Mouse (Mus musculus): ENCODE measurements at regions not wholly inside any gene's neighbourhood (a gene's known extent, or its start where the extent isn't known, plus 50 kb on each side); places are given as distances from the start of the nearest gene placed in this dataset.

DNA sequence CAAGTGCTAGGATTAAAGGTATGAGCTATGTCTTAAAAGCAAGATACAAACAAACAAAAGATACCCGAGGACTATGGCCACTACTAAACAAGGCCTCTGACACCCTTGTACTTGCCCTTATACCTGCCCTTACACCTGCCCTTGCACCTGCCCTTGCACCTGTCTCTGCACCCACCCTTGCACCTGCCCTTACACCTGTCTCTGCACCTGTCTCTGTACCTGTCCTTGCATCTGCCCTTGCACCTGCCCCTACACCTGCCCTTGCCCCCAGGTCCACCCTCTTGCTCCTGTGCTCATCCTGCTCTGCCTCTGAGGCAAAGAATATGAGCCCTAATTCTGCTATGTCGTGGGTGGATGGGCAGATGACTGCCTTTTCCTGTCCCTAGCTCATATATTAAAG, 244.1 kb upstream of the Tle3 start:
- H3K36me3 ChIP-seq (replicated peaks in 1 of 2; ENCODE audit: control insufficient read depth in 1 of 2, insufficient read depth in 1 of 2, low read length in 1 of 2): no peaks in the 10 kb centered on the region
- in situ Hi-C loops (cut with MboI; ENCODE audit: low pct_ligation_motif_present, low pct_unique_long_range_greater_than_20kb, low sequenced_read_pairs): no loop called here
- no peaks in the 10 kb centered on the region for H3K79me2 ChIP-seq (replicated peaks; ENCODE audit: control insufficient read depth, extremely low read depth, insufficient read depth, poor library complexity, severe bottlenecking)
- TF ChIP-seq CHD2 (IDR thresholded peaks at IDR 0.05; ENCODE audit: low read length): no peak
- TF ChIP-seq POLR2A (IDR thresholded peaks at IDR 0.05; ENCODE audit: low read depth, low read length): no peak
- no peak for TF ChIP-seq ZNF384 (IDR thresholded peaks at IDR 0.05; ENCODE audit: low read depth, low read length)
- no peak for TF ChIP-seq SMC3 (IDR thresholded peaks at IDR 0.05; ENCODE audit: low read depth, low read length)
- TF ChIP-seq JUN (IDR thresholded peaks at IDR 0.05; ENCODE audit: insufficient read depth, low read depth, low read length): no peak
- TF ChIP-seq MAZ (IDR thresholded peaks at IDR 0.05; ENCODE audit: low read depth, low read length): no peak
- no peak for TF ChIP-seq CHD1 (IDR thresholded peaks at IDR 0.05; ENCODE audit: low read depth, low read length)
- TF ChIP-seq BHLHE40 (IDR thresholded peaks at IDR 0.05; ENCODE audit: low read depth, low read length): no peak
- no peak for TF ChIP-seq RCOR1 (conservative IDR thresholded peaks at IDR 0.05; ENCODE audit: low read depth, low read length)
- TF ChIP-seq TCF12 (IDR thresholded peaks at IDR 0.05; ENCODE audit: low read depth, low read length): no peak
- TF ChIP-seq JUND (conservative IDR thresholded peaks at IDR 0.05; ENCODE audit: low read depth, low read length): no peak
- TF ChIP-seq IRF4 (IDR thresholded peaks at IDR 0.05; ENCODE audit: low read depth, low read length): no peak
- TF ChIP-seq HCFC1 (IDR thresholded peaks at IDR 0.05; ENCODE audit: low read depth, low read length): no peak
- no peak for TF ChIP-seq USF2 (conservative IDR thresholded peaks at IDR 0.05; ENCODE audit: low read depth, low read length)
- no peak for TF ChIP-seq PAX5 (IDR thresholded peaks at IDR 0.05; ENCODE audit: low read length)
- TF ChIP-seq RAD21 (IDR thresholded peaks at IDR 0.05; ENCODE audit: low read depth, low read length): no peak
- no peak for TF ChIP-seq ZKSCAN1 (IDR thresholded peaks at IDR 0.05; ENCODE audit: borderline replicate concordance, low read depth, low read length)
- no peak for TF ChIP-seq ELF1 (IDR thresholded peaks at IDR 0.05; ENCODE audit: low read depth, low read length)
- no peak for TF ChIP-seq EP300 (IDR thresholded peaks at IDR 0.05; ENCODE audit: low read length)
- TF ChIP-seq MEF2A (IDR thresholded peaks at IDR 0.05; ENCODE audit: borderline replicate concordance, low read depth, low read length): no peak
- peaks cover 0 to 10% of the 10 kb centered on the region in 2 experiments; a peak in 2 of 4 replicates for H3K4me1 ChIP-seq (ENCODE audit: control insufficient read depth in 1 of 2, insufficient read depth in 2 of 2)
- H3K4me2 ChIP-seq (ENCODE audit: insufficient read depth, low read depth, poor library complexity, severe bottlenecking): no peak overlapping the region
- no peak overlapping the region for H3K27ac ChIP-seq (ENCODE audit: insufficient read depth, low read depth)
- no peak for DNase-seq (ENCODE audit: extremely low read depth)
- no peak overlapping the region for H3K9ac ChIP-seq (ENCODE audit: insufficient read depth, low read depth)
- H3K9me3 ChIP-seq (replicated peaks; ENCODE audit: low read length): peaks cover 11% of the 10 kb centered on the region
- peaks cover 12% of the 10 kb centered on the region for H3K27me3 ChIP-seq (replicated peaks)
- dilution Hi-C loops (cut with MboI; ENCODE audit: extremely low pct_ligation_motif_present, extremely low pct_unique_long_range_greater_than_20kb, low sequenced_read_pairs): no loop called here
- no peak overlapping the region for H3K4me3 ChIP-seq (replicated peaks in 1 of 3; ENCODE audit: low read depth in 2 of 3, low read length in 2 of 3, poor library complexity in 1 of 3)

GRCm38 (mm10) chr9:61129186-61129585, 243.0 kb upstream of the Tle3 start:
- DNase-seq (ENCODE audit: extremely low read depth): no peak
- Histone ChIP-seq H3K9me3 (replicated peaks; ENCODE audit: low read length) (peaks cover 11% of the 10 kb centered on the region), H3K36me3 (replicated peaks in 1 of 2; ENCODE audit: control insufficient read depth in 1 of 2, insufficient read depth in 1 of 2, low read length in 1 of 2) (no peaks in the 10 kb centered on the region), H3K4me1 (ENCODE audit: control insufficient read depth in 1 of 2, insufficient read depth in 2 of 2) (peaks cover 0 to 1% of the 10 kb centered on the region in 2 experiments; a peak in 2 of 4 replicates), H3K4me2 (ENCODE audit: insufficient read depth, low read depth, poor library complexity, severe bottlenecking) (no peak overlapping the region), H3K79me2 (replicated peaks; ENCODE audit: control insufficient read depth, extremely low read depth, insufficient read depth, poor library complexity, severe bottlenecking) (no peaks in the 10 kb centered on the region), H3K27ac (ENCODE audit: insufficient read depth, low read depth) (no peak overlapping the region), H3K4me3 (replicated peaks in 1 of 3; ENCODE audit: low read depth in 2 of 3, low read length in 2 of 3, poor library complexity in 1 of 3) (no peak overlapping the region), H3K9ac (ENCODE audit: insufficient read depth, low read depth) (no peak overlapping the region), H3K27me3 (replicated peaks) (peaks cover 6% of the 10 kb centered on the region)
- dilution Hi-C loops (cut with MboI; ENCODE audit: extremely low pct_ligation_motif_present, extremely low pct_unique_long_range_greater_than_20kb, low sequenced_read_pairs) (no loop called here), in situ Hi-C loops (cut with MboI; ENCODE audit: low pct_ligation_motif_present, low pct_unique_long_range_greater_than_20kb, low sequenced_read_pairs) (no loop called here)
- no peak for TF ChIP-seq MAZ (IDR thresholded peaks at IDR 0.05; ENCODE audit: low read depth, low read length)
